Mouse (Mus musculus) splenic B cell, adult 2 months (primary cell): ENCODE measurements around the gene Fmo1.

ENCODE experiments used
- DNase-seq: peaks from one replicate; pipeline ENCODE4 v3.0.0-alpha.2; 2011; ENCODE audit warnings: low read depth, low spot score
- H3K27me3 ChIP-seq: 2 replicates; pipeline ENCODE4 v1.6.1; 2012; ENCODE audit warnings: mild to moderate bottlenecking, low read length, moderate library complexity, mixed read lengths; ENCODE audit not compliant: control insufficient read depth, poor library complexity, insufficient read depth, severe bottlenecking
- H3K36me3 ChIP-seq: 2 replicates; pipeline ENCODE4 v1.6.1; 2012; ENCODE audit warnings: mild to moderate bottlenecking, low read length, moderate library complexity, mixed read lengths; ENCODE audit not compliant: control insufficient read depth, poor library complexity, insufficient read depth, severe bottlenecking

The Fmo1 gene

DNA sequence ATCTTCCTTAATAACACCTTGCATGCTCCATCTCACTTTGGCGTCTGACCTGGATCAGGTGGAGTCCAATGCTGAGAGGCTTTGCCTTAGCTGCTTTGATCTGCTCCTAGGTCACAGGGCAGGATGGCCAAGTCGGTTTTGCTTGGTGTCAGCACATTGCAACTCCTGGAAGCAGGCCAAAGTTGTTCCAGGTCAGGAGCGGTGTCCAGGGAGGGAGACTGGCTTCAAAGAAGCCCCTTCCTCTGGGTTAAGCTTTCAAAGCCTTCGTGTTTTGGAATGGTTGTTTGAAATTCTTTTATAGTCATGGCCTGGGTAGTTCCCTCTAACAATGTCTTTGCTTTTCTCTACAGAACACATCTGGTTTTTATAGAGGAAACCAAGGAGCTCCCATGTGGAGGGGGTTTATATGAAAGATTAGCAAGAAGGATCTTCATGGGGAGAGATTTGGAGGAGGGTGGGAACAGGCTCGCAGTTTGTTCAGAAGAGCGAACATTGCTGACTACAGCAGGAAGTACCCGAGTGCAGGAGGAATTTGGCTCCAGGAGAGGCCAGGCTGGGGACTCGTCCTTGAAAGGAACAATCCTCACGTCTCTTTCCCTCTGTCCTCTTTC is 5.4 kb upstream of the Fmo1 start:
- H3K27me3 ChIP-seq = no peaks in the 10 kb centered on the region
- no peak for DNase-seq
- H3K36me3 ChIP-seq = no peaks in the 10 kb centered on the region

DNA sequence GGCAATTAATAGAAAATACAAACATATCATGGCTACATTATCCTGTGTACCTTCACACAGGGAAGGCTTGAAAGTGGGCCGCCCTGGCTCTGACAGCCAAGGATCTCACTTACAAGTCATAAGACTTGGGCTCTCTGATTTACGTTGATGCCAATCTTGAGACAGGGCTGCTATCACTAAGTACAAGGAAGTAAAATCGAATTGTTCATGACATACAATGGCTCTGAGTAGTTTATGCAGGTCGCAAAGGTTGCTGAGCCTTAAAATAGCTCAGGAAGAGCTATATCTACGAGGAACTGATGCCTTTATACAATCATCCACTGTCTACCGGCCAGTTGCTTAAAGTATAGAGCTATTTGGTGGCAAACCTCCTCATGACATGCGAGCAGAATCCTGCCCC is 4.6 kb upstream of the Fmo1 start:
- no peaks in the 10 kb centered on the region for H3K27me3 ChIP-seq
- H3K36me3 ChIP-seq = no peaks in the 10 kb centered on the region
- no peak for DNase-seq

DNA sequence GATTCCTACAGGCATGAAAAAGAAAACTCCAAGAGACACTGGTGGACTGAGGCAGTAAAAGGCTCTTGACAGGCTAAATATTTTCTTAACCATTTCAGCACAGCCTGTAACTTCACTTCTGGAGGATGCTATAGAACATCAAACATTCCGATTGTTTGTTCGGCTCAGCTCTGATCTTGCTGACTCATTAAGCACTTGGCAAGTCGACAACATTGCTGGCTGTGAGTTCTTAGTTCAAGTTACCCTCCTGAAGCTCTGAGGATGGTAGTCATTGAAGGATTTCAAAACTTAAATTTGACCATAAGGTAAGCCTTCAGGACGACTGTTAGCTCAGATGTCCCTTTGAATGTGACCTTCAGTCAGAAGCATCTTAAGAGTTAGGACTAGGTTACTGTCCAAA is 986 bp upstream of the Fmo1 start:
- DNase-seq = no peak
- Histone ChIP-seq H3K27me3 (no peaks in the 10 kb centered on the region), H3K36me3 (no peaks in the 10 kb centered on the region)

GRCm38 (mm10) chr1:162865493-162865830 is 948 bp downstream of the Fmo1 start:
- H3K27me3 ChIP-seq = no peaks in the 10 kb centered on the region
- no peak for DNase-seq

GRCm38 (mm10) chr1:162864816-162865492 is 1.5 kb downstream of the Fmo1 start:
- Histone ChIP-seq H3K27me3 (no peaks in the 10 kb centered on the region), H3K36me3 (no peaks in the 10 kb centered on the region)
- no peak for DNase-seq

More at GRCm38 (mm10) chr1:162865493-162865830, 948 bp downstream of the Fmo1 start:
- no peaks in the 10 kb centered on the region for H3K36me3 ChIP-seq

DNA sequence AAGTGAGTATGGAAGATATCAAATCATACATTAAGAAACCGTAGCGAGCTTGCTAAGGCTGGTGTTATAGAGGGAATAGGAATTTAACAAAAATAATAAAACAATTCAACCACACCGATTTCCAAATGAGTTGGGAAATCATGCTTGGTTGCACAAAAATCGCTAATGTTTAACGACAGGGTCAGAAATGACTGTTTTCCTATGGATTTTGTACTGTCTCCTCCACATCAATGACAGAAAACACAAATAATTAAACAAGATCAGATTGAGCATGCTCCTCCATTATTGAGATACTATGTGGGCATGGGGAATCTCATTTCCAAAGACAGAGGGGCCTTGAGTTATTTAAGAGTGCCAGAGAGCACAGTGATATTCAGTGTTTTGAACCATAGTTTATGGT is 2.1 kb downstream of the Fmo1 start:
- Histone ChIP-seq H3K36me3 (no peaks in the 10 kb centered on the region), H3K27me3 (no peaks in the 10 kb centered on the region)
- DNase-seq = no peak

GRCm38 (mm10) chr1:162863579-162863978 is 2.8 kb downstream of the Fmo1 start:
- DNase-seq = no peak
- H3K36me3 ChIP-seq = no peaks in the 10 kb centered on the region
- no peaks in the 10 kb centered on the region for H3K27me3 ChIP-seq

DNA sequence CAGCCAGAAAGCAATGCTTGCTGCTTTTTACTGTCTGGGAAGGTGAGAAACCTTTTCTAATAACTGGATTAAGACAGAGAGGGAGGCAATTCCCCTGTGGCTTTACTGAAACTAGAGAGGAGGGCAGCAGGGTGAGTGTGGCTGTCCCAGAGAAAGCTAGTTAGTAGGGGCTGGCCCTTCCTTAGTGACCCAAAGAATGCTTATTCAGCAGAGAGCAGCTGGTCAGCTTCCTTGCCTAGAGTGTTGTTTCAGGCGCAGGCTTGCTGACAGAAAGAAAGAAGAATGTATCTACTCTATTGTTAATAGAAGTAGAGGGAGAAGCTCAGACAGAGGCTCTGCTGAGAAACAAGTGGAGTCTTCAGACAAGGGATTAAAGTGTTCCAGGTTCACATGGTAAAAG is 4.1 kb downstream of the Fmo1 start:
- H3K27me3 ChIP-seq = no peaks in the 10 kb centered on the region
- H3K36me3 ChIP-seq = no peaks in the 10 kb centered on the region
- no peak for DNase-seq

DNA sequence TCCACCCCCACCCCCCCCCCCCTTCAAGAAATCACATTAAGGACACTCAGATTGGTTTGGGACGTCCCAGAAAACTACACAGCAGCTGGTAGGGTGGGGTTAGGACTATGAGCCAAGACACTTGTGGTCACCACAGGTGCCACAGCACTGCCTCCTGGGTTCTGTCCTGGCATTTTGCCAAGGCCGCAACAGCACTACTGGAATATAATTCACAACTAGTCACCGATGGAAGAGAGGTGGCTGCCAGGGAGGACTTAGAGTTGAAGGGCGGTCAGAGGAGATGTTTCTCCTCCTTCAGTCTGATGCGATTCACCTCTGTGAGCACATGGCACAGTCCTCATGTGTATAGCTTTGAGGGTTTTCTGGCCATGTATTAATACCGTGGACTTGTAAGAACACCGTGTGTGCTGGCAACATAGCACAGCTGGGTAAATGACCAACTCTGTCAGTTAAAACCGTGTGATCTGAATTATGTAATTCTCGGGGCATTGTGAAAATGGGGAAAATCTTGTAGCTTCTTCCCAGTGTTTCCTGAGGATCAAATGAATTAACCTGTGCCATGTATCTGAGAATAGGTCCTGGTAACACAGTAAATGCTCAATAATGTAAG is 6.3 kb downstream of the Fmo1 start:
- Histone ChIP-seq H3K36me3 (no peaks in the 10 kb centered on the region), H3K27me3 (no peaks in the 10 kb centered on the region)
- DNase-seq = no peak

- no peak for DNase-seq
- Histone ChIP-seq H3K27me3 (no peaks in the 10 kb centered on the region), H3K36me3 (no peaks in the 10 kb centered on the region)
These were observed 6.8 kb downstream of the Fmo1 start for GRCm38 (mm10) chr1:162859545-162859976.

GRCm38 (mm10) chr1:162858748-162859130 is 7.7 kb downstream of the Fmo1 start:
- H3K36me3 ChIP-seq = no peaks in the 10 kb centered on the region
- no peak for DNase-seq
- no peaks in the 10 kb centered on the region for H3K27me3 ChIP-seq

GRCm38 (mm10) chr1:162857766-162858747 is 8.4 kb downstream of the Fmo1 start:
- H3K27me3 ChIP-seq = no peaks in the 10 kb centered on the region
- H3K36me3 ChIP-seq = no peaks in the 10 kb centered on the region
- DNase-seq = no peak

- no peak for DNase-seq
- Histone ChIP-seq H3K36me3 (no peaks in the 10 kb centered on the region), H3K27me3 (no peaks in the 10 kb centered on the region; the same call in 1 of the 2 replicates)
These were observed 12.5 kb downstream of the Fmo1 start for GRCm38 (mm10) chr1:162853812-162854482.

GRCm38 (mm10) chr1:162847554-162847953 is 18.9 kb downstream of the Fmo1 start:
- DNase-seq = no peak
- H3K36me3 ChIP-seq = no peaks in the 10 kb centered on the region
- no peaks in the 10 kb centered on the region; the same call in 1 of the 2 replicates for H3K27me3 ChIP-seq
